Mouse (Mus musculus): Measurements from ENCODE around the gene Ccdc43. TPM values are rescaled to one million over a fixed set of nuclear protein-coding genes. Genes with fewer than 3 reads are reported as not detected.
"Not testable (repeated sequence)": the region's sequence is repeated elsewhere in the genome, so short reads cannot be mapped to it uniquely, and the experiment has no call there.

Gene Ccdc43
- 10 to 100 TPM; 30.6 to 38.0 TPM for polyA plus RNA-seq (2017; shearing (Covaris generic))

DNA sequence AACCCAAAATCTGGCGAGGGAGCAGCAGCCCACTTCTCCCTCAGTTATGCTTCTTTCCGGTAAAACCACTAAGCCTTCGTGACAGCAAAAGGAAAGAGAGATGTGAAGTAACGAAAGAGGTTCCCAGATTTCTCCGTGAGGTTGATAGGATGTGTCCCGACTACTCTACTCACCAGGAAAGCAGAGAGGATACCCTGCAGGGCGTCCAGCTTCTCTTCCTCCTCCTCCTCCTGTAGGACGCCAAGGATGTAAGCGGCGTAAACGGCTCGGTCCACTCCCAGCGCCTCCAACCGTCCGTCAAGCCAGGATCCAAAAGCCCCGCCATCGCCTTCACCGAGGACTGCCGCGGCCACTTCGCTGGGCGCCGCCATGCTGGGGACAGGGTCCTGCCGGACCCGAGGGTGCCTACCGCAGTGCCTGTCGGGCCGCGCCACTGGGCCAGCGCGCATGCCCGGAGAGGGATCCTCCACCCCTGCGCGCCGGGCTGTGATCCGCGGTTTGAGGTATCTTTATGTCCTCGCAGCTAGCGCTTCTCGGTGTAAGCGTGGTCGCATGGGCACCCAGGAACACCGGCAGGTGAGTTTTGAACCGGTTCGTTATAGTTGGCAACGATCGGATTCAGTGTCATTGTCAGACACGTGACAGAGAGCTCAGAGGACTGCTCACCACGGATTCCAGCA is at the start of gene Ccdc43:
Gene Ccdc43 (minus strand): TSS at position 445 of the 680 bp plus-strand sequence.
- ATAC-seq = peak; percentile 92

DNA sequence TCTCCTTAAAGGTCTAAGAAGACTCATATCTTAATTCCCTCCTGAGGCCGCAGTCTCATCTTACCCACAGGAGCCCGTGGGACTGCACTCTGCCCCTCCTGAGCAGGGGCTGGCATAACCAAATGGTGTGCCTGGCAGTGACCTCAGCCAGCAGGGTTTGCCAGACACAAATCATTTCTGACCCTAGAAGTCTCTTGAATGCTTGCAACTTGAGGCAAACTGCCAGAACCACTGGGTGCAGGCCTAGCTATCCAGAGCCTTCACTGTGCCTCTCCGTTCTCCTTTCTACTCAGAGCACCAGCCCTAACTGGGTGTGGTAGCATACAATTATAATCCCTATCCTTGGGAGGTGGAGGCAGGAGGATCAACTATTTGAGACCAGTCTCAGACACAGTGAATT is 47.2 kb upstream of the Ccdc43 start:
- ATAC-seq = no peak

DNA sequence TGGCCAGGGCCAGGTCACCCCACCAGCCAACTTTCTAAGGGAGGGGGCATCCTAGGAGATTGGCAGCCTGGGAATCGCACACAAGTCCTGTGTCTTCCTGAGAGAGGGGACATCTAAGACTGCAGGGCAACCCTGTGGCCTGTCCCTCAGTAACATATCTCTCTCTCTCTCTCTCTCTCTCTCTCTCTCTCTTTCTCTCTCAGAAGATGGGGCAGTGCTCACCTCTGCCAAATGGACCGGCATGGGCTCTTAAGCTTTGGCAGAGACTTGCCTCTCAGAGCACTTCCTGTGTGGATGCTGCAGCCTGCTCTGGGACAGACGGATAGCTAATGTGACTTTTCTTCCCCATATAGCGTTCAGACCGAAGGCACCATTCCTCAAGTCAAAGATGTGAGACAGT is 45.3 kb upstream of the Ccdc43 start:
- no peak for ATAC-seq

DNA sequence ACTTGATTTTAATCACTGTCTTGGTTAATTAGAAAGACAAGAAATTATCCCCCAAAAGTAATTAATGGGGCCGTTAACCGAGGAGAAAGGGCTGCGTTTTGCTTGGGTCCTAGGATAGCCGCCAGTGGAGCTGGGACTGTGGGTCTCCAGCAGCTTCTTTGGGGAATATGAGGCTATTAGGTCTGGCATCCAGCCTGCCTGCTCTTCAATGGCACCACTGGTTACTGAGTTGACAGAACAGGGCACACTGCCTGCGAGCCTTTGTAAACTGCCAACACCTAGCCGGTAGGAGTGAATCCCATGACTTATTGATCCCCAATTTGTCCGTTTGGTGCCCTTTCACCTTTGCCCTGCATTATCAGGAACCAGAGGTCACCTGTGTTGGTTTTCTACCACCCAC is 44.5 kb upstream of the Ccdc43 start:
- ATAC-seq = no peak

DNA sequence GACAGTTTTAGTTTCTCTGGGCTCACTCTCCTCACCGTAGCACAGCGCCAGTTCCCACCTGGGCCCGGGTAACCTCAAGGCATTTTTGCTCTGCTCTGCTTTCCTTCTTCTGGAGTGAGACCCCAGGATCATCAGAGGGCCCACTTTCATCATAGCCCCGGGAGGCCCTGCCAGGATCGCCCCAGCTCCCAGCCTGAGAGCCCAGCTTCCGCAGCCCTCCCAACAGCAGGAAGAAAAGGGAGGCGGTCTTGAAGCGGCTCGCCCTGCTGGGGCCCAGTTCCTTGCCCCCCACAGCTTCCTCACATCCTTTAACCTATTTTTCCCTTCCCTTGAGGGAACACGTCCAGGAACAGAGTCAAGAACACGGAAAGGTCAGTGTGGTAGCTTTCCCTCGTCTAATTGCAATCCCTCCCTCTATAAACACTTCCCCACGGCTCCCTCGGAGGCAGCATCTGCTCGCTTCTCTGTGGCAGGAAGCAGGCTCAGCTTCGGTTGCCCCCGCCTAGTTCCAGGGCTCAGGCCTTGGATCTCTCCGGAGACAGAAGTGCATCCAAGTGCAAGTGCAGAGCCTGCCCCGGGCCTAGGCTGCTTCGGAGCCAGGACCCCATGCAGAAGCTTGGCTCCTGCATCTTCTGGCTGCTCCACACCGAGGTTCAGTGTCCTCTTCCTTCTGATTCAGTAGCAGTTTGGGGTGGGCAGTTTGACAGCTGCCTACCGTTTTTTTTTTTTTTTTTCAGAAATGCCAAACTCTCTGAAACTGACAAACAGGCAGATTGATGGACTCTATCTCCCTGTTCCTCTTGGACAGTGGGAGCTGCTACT is 43.8 kb upstream of the Ccdc43 start:
- ATAC-seq = no peak

DNA sequence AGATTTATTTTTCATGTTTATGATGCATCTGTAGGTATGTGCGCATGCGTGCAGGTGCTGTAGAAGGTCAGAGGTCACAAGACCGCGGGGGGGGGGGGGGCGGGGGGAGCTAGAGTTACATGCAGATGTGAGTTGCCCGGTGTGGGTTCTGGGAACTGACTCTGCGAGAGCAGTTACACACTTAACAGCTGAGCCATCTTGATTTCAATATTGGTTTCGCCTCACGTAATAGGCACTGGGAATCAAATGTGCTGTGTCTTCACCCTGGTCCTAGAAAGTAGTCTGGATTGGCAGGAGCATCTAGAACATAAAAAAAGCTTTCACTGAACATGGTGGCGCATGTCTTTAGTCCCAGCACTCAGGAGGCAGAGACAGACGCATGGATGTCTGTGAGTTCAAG is 43.1 kb upstream of the Ccdc43 start:
- ATAC-seq = no peak

DNA sequence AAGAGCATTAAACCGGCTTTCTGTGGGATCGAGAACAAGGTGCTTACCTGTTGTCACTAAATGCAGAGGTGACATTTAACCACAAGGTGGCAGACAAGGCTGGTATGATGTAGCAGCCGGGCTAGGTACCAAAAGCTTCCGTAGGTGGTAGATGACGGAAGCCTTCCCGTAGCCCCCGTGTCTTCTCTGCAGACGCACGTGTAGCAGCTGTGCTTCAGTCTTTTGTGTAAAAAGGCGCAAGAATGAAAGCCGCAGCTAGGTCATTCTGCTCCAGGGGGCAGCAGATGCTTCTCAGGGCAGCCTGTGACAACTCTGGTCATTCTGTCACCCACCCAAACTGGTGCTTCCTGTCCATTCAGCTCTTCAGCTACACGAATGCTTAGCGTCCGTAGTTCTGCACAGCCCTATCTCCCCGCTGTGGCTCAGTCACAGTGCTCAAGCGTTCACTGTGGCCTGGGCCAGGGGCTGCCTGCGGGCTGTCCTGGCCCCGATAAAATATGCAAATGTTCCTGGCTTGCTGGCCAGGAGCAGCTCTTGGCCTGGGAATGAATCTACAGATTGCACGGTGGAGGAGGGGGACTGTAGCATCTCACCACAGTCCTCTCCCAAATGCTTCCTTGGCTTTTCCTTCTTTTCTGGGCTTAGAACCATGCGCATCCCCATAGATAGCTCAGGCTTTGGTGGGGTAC is 41.8 kb upstream of the Ccdc43 start:
- ATAC-seq = peak; percentile 43

DNA sequence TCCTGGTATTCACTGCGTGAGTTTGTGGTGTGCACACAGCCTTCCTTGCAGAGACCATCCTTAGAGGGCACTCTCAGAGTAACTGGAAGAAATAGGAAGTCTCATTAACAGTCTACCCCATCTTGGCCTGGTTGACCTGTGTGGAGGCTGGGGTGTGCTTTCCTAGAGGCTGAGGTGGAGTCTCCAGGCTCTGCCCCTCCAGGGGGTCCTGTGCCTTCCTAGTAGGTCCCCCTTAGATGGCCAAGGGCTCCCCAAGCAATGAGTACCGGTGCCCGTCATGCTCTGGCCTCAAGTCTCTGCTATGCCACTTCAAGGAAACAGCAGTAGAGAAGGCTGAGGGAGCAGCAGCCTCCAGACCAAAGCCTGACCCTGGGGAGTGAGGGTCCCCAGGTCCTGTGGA is 40.5 kb upstream of the Ccdc43 start:
- no peak for ATAC-seq

DNA sequence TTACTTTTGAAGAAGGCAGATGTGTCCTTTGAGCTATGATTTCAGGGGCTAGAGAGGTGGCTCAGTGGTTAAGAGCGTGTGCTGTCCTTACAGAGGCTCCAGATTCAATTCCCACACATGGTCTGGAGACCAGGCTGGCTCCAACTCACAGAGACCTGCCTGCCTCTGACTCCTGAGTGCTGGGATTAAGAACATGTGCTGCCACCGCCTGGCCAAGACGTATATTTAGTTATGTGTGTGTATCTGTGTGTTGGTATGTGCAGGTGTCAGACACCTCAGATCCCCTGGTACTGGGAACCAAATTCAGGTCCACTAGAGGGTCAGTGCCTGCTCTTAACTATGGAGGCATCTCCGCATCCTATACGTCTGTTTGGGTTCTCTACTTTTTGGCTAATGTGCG is 37.4 kb upstream of the Ccdc43 start:
- ATAC-seq = no peak

DNA sequence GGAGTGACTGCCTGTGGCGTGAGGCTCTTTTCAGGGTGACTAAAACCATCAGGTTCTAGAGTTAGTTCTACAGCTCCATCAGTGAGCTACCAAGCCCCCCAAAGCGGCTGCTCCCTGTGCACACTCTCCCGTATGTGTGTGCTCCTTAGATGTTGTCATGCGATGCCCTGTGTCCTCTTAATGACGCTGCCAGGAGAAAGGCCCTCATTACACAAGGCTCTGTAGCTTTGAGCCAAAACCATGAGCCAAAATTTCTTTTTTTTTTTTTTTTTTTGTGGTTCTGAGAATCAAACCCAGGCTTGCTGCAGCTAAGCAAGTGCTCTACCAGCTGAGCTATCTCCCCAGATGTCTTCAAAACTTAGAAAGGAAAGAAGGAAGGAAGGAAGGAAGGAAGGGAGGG is 35.6 kb upstream of the Ccdc43 start:
- no peak for ATAC-seq

DNA sequence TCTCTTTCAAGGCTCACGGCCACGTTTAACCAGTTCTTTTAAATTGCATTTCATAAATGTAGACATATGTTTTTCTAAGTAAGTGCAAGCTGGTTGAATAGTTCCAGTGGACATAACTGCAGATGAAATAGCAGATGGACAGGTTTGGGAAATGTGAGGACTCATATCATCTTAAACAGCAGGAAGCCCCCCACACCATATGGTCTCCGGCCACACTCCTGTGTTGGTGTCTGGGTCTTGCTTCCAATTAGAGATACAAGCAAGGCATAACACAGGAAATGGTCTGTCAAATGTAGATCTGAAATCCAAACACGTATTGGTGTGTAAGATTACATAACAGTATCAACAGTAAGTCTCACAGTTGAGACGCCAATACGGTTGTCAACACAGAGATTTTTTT is 33.8 kb upstream of the Ccdc43 start:
- ATAC-seq = no peak

DNA sequence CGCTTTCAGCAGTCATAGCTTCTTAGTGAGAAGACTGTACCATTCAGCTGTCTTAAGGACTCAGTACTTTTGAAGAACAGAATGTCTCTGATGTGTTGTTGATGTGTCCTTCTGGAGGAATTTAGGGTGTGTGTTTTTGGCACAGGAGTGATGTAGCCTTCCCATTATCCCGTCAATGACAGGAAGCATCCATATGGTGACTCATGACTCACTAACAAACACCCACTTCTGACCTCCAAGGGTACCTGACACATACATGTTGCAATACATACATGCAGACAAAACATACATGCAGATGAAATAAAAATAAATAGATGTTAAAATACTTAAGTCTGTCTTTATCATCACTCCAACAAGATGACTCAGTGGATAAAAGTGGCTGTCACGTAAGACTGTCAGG is 32.3 kb upstream of the Ccdc43 start:
- ATAC-seq = no peak

DNA sequence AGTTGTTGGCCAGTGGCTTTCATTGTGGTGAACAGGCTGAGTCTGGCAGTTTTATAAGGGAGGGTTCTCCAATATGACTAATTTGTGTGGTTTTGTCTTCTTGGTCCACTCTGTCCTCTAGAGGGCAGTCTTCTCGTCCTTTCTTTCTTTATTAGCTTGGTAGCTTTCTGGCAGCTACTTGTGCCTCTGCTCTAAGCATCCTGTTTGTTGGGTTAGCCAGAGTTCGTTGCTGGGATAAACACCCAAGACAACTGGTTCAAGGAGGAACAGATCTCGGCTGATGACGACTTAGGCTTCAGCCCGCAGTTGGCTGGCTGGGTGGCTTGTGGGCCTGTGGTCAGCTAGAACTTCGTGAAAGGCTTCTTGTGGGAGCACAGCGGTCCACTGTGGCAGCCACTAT is 31.0 kb upstream of the Ccdc43 start:
- ATAC-seq = no peak

DNA sequence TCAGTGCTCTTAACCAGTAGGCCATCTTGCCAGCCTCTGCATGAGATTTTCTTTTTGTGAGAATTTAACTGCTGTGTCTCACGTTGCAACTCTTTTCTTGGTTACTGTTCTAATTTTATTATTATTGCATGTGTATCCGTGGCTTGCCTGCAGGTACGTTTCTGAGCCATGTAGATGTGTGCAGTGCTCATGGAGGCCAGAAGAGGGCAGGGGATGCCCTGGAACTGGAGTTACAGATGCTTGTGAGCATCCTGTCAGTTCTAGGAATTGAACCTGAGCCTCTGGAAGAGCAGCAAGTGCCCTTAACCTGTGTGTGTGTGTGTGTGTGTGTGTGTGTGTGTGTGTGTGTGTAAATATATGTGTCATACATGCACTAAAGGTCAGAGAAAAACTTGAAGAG is 28.0 kb upstream of the Ccdc43 start:
- no peak for ATAC-seq

DNA sequence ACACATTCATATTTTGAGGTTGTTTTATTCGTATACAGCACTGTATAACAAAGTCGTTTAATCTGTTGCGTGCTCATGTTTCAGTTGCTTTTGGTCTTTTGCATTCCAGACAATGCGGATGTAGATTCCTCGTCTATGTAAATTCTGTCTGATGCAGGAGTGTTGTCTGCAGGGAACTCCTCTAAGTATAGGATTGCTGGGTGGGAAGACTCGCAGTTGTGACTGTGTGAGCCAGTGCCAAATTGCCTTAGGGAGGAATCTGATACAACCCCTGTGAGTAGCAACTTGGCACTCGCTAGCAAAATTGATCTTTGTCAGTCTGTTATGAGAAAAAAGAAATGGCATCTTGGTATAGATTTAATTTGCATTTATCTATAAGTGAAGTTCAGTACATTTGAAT is 18.6 kb upstream of the Ccdc43 start:
- ATAC-seq = no peak

DNA sequence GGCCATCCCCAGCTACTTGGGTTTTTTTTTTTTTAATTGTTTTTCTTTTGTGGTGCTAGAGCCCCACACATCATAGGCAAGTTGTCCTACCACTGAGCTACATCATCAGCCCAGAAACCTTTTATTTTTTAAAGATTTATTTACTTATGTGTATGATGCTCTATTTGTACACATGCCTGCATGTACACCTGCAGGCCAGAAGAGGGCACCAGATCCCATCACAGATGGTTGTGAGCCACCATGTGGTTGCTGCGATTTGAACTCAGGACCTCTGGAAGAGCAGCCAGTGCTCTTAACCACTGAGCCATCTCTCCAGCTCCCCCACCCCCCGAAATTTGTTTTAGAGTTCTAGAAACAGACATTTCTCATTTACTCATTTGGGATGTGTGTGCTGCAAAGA is 17.0 kb upstream of the Ccdc43 start:
- not testable (repeated sequence) for ATAC-seq

DNA sequence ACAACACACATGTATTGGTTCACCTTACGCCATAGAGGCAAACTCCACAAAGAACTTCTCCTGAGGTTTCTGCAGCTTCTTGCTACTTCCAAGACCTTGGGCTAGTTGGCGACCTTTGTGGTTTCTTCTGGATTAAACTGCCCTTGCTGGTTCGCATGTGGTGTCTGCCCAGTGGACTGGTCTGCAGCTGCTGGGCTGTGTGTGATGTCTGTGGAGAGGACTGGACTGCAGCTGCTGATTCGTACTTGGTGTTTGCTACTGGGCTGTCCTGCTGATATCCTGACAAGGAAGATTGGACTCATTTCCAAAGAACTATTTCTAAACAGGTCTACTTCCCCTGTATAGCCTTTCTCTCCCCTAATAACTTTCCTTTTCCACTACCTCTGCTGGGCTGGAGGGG is 14.8 kb upstream of the Ccdc43 start:
- no peak for ATAC-seq

DNA sequence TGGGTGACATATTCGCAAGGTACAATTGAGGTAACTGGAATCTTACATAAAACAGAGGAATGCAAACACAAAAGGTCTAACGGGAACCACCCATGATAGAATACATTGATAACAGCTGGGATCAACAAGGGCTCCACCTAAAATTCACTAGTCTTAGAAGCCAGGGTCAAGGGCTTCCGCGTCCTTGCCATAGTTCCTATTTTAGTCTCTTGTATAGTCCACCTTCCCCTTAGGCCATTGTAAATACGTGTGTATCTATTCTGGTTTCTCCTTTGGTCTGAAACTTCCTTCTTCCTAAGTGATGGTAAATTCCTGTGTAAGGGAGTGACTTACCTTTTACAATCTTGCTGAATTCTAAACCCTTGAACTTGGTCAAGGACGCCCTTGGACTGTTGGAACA is 4.6 kb upstream of the Ccdc43 start:
- not testable (repeated sequence) for ATAC-seq

DNA sequence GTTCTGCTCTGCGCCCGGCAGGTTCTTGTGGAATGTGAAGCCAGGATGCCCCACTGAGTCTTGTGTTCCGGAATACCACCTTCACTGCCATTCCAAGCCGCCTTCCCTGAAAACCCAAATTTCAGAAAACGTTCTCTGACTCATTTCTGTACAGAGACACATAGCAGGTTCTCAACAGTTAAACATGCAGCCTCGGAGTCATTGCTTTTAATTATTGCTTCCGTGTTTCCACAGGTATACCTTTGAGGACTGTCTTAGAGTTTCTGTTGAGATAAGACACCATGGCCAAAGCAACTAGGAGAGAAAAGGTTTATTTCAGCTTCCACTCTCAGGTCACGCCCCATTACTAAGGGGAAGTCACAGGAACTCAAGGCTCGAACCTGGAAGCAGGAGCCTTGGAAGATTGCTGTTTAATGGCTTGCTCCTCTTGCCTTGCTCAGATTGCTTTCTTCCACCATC is 465 bp upstream of the Ccdc43 start:
- ATAC-seq = peak; percentile 16

DNA sequence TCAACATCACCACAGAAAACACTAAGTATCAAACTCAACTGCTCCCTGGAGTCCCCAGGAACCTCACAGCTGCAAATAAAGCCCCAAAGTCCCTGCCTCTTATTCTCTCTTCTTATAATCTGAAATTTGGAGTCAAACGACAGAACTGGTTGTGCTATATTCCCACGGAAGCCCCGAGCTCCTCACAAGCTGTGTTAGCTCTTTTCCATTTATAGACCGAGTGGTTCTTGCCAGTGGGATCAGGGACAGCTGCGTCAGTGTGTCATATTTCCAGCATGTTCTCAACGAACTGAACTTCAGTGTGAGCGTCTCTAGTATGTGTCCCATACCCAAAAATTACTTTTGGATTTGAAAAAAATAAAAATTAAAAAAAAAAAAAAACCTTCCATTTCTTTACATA is 2.3 kb downstream of the Ccdc43 start:
- ATAC-seq = no peak

DNA sequence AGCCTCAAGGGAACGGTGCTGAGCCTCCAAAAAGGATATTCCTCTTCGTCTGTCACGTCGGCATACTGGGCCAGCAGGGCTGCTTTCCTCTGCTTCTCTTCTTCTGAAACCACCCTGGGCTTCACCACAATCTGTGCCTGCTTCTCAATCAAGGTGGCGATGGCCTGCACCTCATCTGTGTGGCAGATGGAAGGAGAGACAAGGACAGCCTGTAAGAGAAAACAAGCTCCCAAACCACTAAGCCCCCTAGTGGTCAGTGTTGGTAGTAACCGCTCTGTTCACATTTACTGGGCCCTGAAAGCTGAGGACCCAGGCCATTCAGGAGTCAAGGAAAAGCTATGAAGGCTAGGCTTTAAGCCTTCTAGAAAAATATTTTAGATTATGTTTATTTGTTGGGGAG is 7.4 kb downstream of the Ccdc43 start:
- no peak for ATAC-seq

DNA sequence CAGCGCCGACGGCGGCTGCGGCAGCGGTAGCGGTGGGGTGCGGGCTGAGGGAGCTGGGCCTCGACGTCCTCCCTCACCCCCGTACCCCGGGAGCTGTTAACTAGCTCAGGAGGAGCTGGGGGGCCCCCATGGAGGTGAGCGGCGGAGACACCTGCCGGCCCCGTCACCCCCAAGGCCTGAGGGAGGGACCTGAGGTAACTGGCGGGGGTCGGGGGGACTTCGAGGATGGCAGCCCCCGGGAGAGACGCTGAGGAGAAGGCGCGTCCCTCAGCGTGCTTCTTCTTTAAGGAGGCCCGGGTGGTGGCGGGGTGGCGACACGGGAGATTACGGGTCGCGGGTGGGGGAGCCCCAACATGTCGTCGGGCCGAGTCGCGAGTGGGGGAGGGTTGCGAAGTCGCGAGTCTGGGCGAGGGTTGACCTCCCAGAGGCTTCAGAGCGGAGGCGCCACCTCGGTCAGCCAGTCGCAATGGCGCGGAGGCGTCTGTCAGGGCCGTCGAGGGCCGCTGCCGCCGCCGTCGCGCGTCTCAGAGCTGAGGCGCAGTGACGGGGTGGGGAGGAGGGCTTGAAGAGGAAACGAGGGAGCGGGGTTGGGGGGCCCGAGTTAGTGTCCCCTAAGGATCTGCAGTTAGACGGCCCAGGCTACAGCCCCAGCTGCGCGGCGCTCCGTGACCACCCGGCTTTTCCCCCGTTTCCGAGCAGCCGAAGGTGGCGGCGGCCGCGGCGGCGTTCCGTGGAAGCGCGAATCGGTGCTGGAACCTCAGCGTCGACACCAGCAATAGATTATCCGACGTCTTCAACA is 31.7 kb downstream of the Ccdc43 start:
- no peak for ATAC-seq

DNA sequence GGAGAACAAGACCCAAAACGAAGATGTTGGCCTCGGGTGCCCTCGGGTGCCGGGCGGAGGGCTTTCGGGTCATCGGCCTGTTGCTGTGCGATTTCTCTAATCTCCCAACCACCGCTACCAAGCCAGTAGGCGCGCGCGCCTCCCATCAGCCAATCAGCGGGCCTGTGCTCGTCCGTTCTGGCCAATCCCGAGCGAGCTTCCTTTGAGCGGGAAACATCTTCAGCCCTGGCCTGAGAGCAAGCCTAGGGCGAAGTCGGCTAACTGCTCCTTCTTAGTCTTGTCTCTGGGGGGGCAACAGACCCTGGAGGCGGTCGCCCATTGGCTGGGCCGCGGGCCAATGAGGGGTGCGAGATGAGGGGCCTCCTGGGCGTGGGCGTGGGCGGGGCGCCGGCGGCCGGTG is 32.4 kb downstream of the Ccdc43 start:
- no peak for ATAC-seq

Measured in CD4-positive, CD25-positive, alpha-beta regulatory T cell, adult 4 months (primary cell).